8 mouse cellular contexts compared by ENCODE assay signal in genomic region chr19:25334360-25334759, GRCm38 (mm10).
A peak's percentile ranks its signal among the peaks of the same experiment; 100 is the strongest.
DNase-seq lines count a peak whose midpoint lies in the region; ATAC-seq and TF ChIP-seq lines count a peak whose summit lies in the region.

No protein-coding gene starts in this region.

- H3K9ac ChIP-seq in forebrain, postnatal 0 days = no peak overlapping the region
- H3K9ac ChIP-seq in forebrain, embryonic 15.5 days (replicated peaks) = no peak overlapping the region
- no peak overlapping the region for H3K9ac ChIP-seq in lung, embryonic 14.5 days

- H3K9me3 ChIP-seq in forebrain, postnatal 0 days (ENCODE audit: low read length) = no peaks in the 10 kb centered on the region
- no peaks in the 10 kb centered on the region for H3K9me3 ChIP-seq in forebrain, embryonic 15.5 days
- H3K9me3 ChIP-seq in lung, embryonic 14.5 days (ENCODE audit: low read depth, low read length) = no peaks in the 10 kb centered on the region

- H3K36me3 ChIP-seq in forebrain, postnatal 0 days (ENCODE audit: insufficient read depth) = no peaks in the 10 kb centered on the region
- H3K36me3 ChIP-seq in forebrain, embryonic 15.5 days = no peaks in the 10 kb centered on the region
- H3K36me3 ChIP-seq in lung, embryonic 14.5 days (ENCODE audit: insufficient read depth) = no peaks in the 10 kb centered on the region

- no peaks in the 10 kb centered on the region for H3K4me1 ChIP-seq in forebrain, postnatal 0 days (ENCODE audit: insufficient read depth)
- no peaks in the 10 kb centered on the region for H3K4me1 ChIP-seq in forebrain, embryonic 15.5 days
- H3K4me1 ChIP-seq in lung, embryonic 14.5 days (ENCODE audit: insufficient read depth) = no peaks in the 10 kb centered on the region

- DNase-seq in forebrain, postnatal 0 days = peak; percentile 76
- peak; percentile 51 for DNase-seq in ovary, postnatal 36 days (ENCODE audit: low spot score)
- no peak for DNase-seq in ovary, adult 18-20 months (ENCODE audit: low spot score)
- peak; percentile 13 for DNase-seq in cerebellum, adult 9-10 months
- peak; percentile 87 for DNase-seq in lung, embryonic 14.5 days
- DNase-seq in spleen, adult 12 weeks (ENCODE audit: low spot score) = peak; percentile 15

- H3K4me3 ChIP-seq in forebrain, postnatal 0 days (ENCODE audit: low read depth, low read length) = no peak overlapping the region
- H3K4me3 ChIP-seq in forebrain, embryonic 15.5 days = no peak overlapping the region
- H3K4me3 ChIP-seq in lung, embryonic 14.5 days (ENCODE audit: low read depth, low read length) = no peak overlapping the region

- H3K4me2 ChIP-seq in forebrain, postnatal 0 days (ENCODE audit: low read depth) = no peak overlapping the region
- no peak overlapping the region for H3K4me2 ChIP-seq in forebrain, embryonic 15.5 days (replicated peaks)
- H3K4me2 ChIP-seq in lung, embryonic 14.5 days = no peak overlapping the region

- H3K27me3 ChIP-seq in forebrain, postnatal 0 days (ENCODE audit: insufficient read depth, low read length) = no peaks in the 10 kb centered on the region
- no peaks in the 10 kb centered on the region for H3K27me3 ChIP-seq in forebrain, embryonic 15.5 days
- H3K27me3 ChIP-seq in lung, embryonic 14.5 days (ENCODE audit: insufficient read depth, low read length) = no peaks in the 10 kb centered on the region

- 59% methylated on average over 3 of the region's 3 CpGs for WGBS in forebrain, postnatal 0 days
- WGBS in forebrain, embryonic 15.5 days = 60% methylated on average over 3 of the region's 3 CpGs
- WGBS in lung, embryonic 14.5 days = 59% methylated on average over 3 of the region's 3 CpGs

- H3K27ac ChIP-seq in forebrain, postnatal 0 days (ENCODE audit: low read depth, low read length) = no peak overlapping the region
- no peak overlapping the region for H3K27ac ChIP-seq in forebrain, embryonic 15.5 days (replicated peaks)
- H3K27ac ChIP-seq in lung, embryonic 14.5 days (ENCODE audit: low read depth) = no peak overlapping the region

- peak; percentile 32; the same call in 1 of the 2 replicates for ATAC-seq in forebrain, postnatal 0 days
- no peak for ATAC-seq in forebrain, embryonic 15.5 days (replicated peaks)
- peak; percentile 82 for ATAC-seq in granulocyte monocyte progenitor cell, adult 5-6 weeks (replicated peaks; ENCODE audit: poor library complexity, severe bottlenecking)
- no peak for ATAC-seq in lung, embryonic 14.5 days (ENCODE audit: insufficient read depth)

- peak; percentile 83 for TF ChIP-seq CTCF in forebrain, postnatal 0 days (IDR thresholded peaks at IDR 0.05; ENCODE audit: low read depth)
- TF ChIP-seq CTCF in lung, embryonic 14.5 days (IDR thresholded peaks at IDR 0.05; ENCODE audit: low read depth) = peak; percentile 88

Comparison
In these comparisons a context has a peak if more than half of its experiments do, and no peak if none do; other contexts are left out.
1. ATAC-seq: peak in forebrain, postnatal 0 days (single experiment) and granulocyte monocyte progenitor cell, adult 5-6 weeks (single experiment); none in forebrain, embryonic 15.5 days (single experiment) and lung, embryonic 14.5 days (single experiment).